Mouse (Mus musculus) effector memory CD4-positive, alpha-beta T cell, adult 5 months (primary cell): ENCODE measurements around the gene Hhipl2. TPM values are rescaled to one million over a fixed set of nuclear protein-coding genes. Genes with fewer than 3 reads are reported as not detected.

Experiments used
- polyA plus RNA-seq: library from polyadenylated mRNA; unstranded; fragments of 100-300 nt; shearing (Covaris generic); gene quantifications from one replicate; pipeline ENCODE4 v1.2.1, GENCODE M21; 2017

Gene Hhipl2
- not detected for polyA plus RNA-seq

DNA sequence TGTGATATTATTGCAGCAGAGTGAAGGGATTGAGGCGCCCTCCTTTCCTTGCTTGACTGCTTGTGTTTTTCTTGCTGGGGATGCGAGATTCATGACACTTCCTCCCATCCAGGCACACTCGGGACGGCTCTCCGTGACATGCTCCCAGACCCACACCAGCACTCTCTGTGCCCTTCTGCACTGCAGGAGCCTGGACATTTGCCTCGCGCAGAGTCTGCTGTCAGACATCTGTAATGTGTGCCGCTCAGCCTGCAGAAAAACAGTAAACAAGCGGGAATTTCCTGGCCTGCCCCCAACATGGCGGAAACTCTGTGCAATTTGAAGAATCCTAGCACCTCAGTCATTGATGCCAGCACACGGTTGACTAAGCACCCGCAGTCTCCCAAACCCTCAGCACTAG is at the start of gene Hhipl2:
Gene Hhipl2, plus strand, starts transcription at position 343 of the 400 bp plus-strand sequence.

DNA sequence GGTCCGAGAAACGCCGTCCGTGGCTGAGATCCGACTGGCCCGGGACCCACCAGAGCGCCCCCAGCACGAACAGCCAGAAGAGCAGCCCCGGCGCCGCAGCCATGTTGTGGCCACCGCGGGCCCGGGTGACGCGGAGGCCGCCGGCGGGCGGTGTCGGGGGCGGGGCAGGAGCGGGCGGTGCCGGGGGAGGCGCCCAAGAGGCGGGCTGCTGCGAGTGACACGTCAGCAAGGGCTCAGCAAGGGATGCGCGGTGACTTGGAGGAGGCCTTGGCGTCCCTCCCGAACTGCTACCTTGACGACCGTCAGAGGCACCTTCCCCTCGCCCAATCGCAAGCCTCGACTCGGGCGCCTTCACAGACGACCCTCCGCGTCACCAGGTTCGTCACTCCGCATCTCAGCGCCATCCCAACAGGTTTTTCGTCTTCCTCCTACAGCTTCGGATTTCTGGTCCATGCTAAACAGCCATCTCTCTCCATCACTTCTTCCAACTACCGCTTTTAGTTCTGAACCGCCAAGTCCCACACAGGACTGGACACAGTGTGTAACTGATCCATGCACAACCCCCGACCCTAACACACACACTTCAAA is 48.5 kb upstream of the Hhipl2 start, which contains the start of gene Mia3:
Gene Mia3, minus strand, starts transcription at position 127 of the 588 bp plus-strand sequence.

DNA sequence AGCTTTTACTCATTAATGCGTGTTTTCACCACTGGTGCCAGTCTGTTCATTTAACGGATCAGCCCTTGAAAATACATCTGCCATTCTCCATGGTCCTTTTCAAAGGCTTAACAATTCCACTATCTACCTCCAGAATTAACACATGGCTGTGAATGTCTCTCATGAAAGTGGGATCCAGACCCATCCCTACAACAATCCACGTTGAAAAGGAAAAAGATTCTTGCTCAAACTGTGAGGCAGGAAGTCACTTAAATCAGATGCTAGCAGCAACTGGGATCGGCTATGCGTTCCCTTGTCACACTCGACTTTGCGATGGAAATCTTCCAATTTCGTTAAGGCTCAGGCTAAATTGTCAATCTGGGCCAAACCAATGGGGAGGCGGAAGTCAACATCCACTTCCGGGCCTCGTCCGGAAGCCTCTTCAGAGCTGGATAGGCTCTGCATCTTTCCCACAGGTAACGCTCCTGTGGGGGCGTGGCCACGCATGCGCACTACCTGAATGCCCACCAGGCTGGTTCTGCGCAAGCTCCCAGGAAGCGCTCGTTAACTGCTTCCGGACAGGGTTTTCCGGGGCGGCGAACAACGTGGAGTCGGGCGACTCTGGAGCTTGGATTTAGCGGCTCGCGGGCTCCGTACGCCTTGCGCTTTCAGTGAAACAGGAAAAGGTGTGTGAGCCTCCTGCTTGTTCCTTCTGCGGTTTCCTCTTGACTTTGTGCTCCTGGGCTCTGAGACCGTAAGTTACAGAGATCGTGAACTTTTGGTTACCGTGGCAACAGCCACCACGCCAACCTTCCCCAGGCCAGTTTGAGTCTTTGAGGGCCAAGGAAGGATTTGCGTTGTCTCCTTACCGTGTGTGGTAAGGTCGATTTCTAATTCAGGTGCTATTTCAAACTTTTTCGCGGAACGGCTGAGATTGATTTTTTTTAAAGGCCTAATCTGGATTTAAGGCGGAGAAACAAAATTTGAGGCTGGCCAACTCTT is 29.3 kb upstream of the Hhipl2 start, which contains the start of gene Taf1a:
Gene Taf1a, plus strand, starts transcription at position 556 of the 981 bp plus-strand sequence.

Other genes with a start within 250 kb of the Hhipl2 start
- gene Disp1, start 196.7 kb upstream of the Hhipl2 start, polyA plus RNA-seq, result 9.1 TPM
- gene Aida, start 121.6 kb upstream of the Hhipl2 start, polyA plus RNA-seq, result 14.8 TPM
- gene Brox, start 120.9 kb upstream of the Hhipl2 start, polyA plus RNA-seq, result 72.8 TPM
- gene Mia3, start 48.7 kb upstream of the Hhipl2 start, polyA plus RNA-seq, result 201 TPM
- gene Taf1a, start 29.2 kb upstream of the Hhipl2 start, polyA plus RNA-seq, result 20.0 TPM